Mouse (Mus musculus): ENCODE measurements around the gene Mlec.

- TF ChIP-seq CTCF (IDR thresholded peaks at IDR 0.05; ENCODE audit: control insufficient read depth, insufficient read depth, insufficient read length), result no peak
- TF ChIP-seq USF1 (IDR thresholded peaks at IDR 0.05; ENCODE audit: low read depth), result peak; percentile 2
Measured at GRCm38 (mm10) chr5:115126578-115127312, 31.2 kb downstream of the Mlec start.

All from C2C12 (cell line).